Mouse (Mus musculus): Measurements from ENCODE around the gene Snf8.

- TF ChIP-seq GATA1 (IDR thresholded peaks at IDR 0.05; ENCODE audit: low read length) (no peak), TAL1 (IDR thresholded peaks at IDR 0.05; ENCODE audit: low read length) (no peak)
Observed at GRCm38 (mm10) chr11:96076221-96077105, 41.8 kb downstream of the Snf8 start.

Data from erythroblast, embryonic 14.5 days (primary cell).